Mouse (Mus musculus): ENCODE data around the gene Ccnt1.
A peak's percentile ranks its signal among the peaks of the same experiment; 100 is the strongest.
"Not testable (repeated sequence)": the region's sequence is repeated elsewhere in the genome, so short reads cannot be mapped to it uniquely, and the experiment has no call there.

Gene Ccnt1

DNA sequence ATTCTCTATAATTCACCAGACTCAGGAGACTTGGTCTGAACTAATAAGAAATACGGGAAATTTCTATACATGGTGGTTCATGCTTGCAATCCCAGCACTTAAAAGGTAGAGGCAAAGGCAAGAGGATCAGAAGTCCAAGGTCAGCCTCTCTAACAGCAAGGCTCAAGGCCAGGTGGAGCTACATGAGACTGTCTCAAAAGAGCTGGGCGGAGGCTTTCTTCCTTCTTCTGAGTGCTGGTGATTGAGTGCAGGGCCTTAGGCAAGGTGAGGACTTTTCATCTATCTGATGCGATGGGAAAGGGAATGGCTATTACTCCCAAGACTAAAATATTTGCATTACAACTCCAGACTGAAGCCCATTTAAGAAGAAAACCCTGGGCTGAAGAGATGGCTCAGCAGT, 25.6 kb downstream of the Ccnt1 start:
- no peak for DNase-seq (ENCODE audit: extremely low read depth, low read depth)

- DNase-seq (ENCODE audit: extremely low read depth, low read depth) = no peak
Observed at GRCm38 (mm10) chr15:98543341-98543740, 27.4 kb downstream of the Ccnt1 start.

- no peak for DNase-seq (ENCODE audit: extremely low read depth, low read depth)
Observed at GRCm38 (mm10) chr15:98541064-98541463, 29.7 kb downstream of the Ccnt1 start.

- DNase-seq (ENCODE audit: extremely low read depth, low read depth) = no peak
Observed at GRCm38 (mm10) chr15:98537923-98538322, 32.8 kb downstream of the Ccnt1 start.

DNA sequence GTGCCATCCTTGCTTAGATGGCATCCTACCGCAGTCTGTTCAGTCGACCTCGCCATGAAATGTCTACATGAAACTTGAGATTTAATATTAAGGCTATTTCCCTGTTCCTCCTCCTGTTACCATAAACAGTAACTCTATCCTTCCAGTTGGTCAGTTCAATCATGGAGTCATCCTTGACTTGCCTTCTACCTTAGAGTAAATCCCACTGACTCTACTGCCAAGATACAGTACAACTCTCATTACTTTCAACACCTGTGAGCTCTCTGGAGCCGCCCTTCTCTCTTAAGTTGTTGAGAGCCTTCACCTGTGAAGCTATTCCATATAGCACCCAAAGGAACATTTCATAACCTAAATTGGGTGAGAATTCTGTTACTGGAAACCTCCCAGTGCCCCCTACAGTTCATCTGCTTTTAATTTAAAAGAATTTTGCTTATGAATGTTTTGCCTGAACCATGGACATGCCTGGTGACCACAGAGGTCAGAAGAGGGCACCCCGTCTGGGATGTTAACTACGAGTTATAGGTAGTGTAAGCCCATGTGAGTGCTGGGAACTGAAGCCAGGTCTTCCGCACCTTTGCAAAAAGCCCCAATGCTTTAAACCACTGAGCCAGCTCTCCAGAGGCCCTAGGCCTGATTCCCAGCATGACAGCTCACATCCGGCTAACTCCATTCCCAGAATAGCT, 33.8 kb downstream of the Ccnt1 start:
- no peak for DNase-seq (ENCODE audit: extremely low read depth, low read depth)

- no peak for DNase-seq (ENCODE audit: extremely low read depth, low read depth)
Observed at GRCm38 (mm10) chr15:98535921-98536320, 34.8 kb downstream of the Ccnt1 start.

DNA sequence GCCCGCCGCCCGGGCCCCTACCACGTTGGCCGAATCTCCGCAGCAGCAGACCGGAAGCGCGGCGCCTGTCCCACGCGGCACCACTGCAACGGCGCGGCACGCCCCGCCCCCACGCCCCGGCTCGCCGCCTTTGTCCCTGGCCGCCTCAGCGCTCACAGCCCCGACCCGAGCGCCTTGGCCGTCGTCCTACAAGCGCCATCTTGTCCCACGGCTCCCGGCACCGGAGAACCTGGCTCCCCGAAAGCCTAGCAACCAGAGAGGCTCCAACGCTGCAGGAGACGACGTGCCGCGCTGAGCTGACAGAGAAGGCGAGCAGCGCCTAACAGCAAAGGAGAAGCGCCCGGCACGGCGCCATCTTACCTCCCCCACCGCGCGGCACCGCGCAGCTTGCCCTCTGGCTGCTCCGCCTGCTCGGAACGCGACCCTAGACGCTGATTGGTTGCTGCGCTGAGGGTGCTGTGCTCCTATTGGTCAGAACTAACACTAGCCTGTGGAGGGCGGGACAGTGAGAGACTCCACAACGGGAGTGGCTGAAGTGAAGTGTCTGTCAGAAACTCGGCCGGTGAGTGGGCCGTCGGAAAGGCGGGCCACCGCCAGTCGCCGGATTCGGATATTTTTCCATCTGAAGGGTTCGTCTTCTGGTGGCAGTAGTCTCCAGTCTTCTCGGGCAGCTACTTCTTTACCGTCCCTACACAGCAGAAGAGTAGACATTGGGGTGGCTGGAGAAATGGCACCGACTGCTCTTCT, 36.7 kb downstream of the Ccnt1 start, which contains the start of gene Kansl2:
Gene Kansl2 (minus strand): TSS at position 384 of the 747 bp plus-strand sequence.
- DNase-seq (ENCODE audit: extremely low read depth, low read depth) = peak; percentile 99

- DNase-seq (ENCODE audit: extremely low read depth, low read depth) = peak; percentile 29
Observed at GRCm38 (mm10) chr15:98533035-98533531, 37.6 kb downstream of the Ccnt1 start.

DNA sequence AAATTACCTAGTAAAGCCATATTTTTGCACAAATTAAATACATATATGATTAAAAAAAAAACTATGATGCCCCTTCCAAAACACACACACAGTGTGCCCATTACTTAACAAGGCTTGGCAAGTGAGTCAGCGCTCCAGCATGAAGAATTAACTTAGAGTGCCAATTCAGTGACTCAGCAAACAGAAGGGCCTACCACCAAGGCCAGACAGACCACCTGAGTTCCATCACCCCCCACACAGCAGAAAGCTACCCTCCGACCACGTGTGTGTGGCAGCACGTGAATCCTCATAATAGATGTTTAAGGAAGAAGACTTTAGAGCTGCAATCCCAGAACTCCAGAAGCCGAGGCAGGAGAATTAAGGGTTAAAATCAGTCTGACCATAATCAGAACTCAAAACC, 38.4 kb downstream of the Ccnt1 start:
- peak; percentile 59 for DNase-seq (ENCODE audit: extremely low read depth, low read depth)

DNA sequence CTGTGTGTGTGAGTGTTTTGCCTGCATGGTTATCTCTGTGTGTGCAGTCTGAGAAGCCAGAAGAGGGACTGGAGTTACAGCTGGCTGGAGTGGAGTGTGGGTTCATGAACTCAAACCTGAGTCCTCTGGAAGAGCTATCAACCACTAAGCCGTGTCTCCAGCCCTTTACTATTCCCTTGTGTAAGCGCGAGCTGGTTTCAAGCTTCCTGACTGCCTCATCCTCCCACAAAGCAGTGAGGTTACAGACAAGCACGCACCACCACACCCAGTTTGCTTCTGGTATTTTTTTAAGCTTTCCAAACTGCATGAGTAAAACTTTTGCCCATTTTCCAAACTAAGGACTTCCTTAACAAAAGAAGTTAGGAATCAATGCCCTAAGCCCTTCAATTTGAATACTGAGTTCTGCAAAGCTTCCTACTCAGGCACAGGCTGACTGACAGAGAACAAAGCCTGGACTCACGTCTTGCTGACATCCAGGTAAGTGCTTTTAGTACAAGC, 42.6 kb downstream of the Ccnt1 start:
- no peak for DNase-seq (ENCODE audit: extremely low read depth, low read depth)

DNA sequence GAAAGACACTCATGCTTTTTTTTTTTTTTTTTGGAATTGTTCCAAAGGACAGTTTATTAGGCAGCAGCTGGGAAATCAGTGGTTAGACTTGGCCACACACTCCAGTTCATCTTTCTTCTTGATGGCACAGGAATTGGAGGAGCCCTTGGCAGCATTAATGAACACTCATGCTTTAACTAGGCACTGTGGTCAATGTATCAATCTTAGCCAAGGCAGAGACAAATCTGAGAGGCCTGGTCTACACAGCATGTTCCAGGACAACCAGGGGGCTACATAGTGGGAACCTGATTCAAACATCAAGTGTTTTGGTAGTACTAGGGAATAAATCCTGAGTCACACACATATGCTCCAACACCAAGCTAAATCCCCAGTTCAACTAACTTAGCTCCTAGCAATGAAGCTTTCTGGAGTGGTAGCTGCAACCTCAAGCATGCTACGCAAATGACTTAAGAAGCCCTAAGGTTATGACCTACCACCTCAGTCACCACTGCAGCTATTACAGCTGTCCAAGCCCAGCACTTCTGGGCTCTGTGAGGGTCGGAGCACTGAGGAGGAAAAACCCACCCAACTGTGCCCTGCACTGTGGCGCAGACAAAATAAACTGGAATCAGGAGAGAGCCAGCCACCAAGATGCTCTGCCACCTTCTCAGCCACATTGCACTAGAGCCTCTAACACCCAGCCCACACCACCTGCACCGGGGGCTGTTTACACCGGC, 43.5 kb downstream of the Ccnt1 start:
- DNase-seq (ENCODE audit: extremely low read depth, low read depth) = no peak

DNA sequence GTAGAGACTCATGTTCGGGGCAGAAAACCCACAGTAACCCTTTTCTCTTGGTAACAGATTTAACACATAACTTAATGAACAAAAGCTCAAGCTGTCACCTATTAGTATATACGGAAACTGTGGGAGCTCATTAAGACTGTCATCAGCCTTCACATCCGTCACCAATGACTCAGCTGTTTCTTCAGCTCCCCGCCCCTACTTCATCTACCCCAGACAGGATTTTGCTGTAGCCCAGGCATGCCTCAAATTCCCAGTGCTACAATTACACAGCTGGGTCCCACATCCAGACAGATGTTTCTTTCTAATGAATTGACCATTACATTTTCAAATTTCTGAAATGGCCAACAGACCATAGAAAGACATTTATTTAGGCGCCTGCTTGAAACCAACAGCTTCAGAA, 44.7 kb downstream of the Ccnt1 start:
- DNase-seq (ENCODE audit: extremely low read depth, low read depth) = no peak

- DNase-seq (ENCODE audit: extremely low read depth, low read depth) = no peak
Observed at GRCm38 (mm10) chr15:98521245-98521644, 49.5 kb downstream of the Ccnt1 start.

DNA sequence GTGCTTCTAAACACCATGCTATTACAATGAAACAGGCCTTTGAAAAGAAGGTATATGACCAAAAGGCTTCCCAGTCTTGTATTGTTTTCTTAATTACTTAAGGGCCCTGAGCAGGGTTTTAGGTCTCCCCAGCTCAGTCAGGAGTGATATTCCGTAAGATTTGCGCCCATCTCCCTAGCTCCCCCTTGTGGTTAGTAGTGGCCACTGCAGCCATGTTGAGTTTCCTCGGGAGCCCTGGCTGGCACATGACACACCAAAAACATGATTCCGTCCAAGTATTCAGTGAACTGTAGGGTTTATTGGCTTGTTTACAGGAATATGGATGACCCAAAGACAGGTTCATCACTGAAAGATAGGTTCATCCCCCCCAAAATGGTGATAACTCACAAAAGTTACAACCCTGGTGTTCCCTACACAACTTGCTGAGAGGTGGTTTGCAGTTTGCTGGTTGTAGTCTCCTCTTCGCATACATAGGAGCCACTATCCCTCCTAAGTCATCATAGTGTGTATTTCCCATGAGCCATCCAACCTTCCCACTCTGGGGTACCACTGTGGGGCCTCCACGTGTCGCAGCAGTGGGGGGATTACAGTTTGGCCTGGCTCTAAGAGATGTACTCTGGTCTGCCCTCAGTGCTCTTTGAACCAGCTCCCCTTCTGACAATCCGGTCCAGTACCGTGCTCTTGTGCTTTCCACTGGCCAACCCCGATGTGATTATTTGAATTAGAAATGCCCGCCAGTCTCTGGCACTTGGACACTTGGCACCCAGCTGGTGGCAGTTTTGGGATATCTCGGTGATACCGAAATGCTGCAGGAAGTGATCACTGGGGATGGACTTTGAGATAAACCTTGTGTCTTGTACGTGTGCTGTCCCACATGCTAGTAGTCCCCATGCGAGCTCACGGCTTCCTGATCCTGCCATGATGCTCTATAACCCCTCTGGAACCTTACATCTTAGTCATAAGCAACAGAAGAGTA, 53.1 kb downstream of the Ccnt1 start:
- DNase-seq (ENCODE audit: extremely low read depth, low read depth) = no peak

- not testable (repeated sequence) for DNase-seq (ENCODE audit: extremely low read depth, low read depth)
Observed at GRCm38 (mm10) chr15:98514845-98515244, 55.9 kb downstream of the Ccnt1 start.

DNA sequence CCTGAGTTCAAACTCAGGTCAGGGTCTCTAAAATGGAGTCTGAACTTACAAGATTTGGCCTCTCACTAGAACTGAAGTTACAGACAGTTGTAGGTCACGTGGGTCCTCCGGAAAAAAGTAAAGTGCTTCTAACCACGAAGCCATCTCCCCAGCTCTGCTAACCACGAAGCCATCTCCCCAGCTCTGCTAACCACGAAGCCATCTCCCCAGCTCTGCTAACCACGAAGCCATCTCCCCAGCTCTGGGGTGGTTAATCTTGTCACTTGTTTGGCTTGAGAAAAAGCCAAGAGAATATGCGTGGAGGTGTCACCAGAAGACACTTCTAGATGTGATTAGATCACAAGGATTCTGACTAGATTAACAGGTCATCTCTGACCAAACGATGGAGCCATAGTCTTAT, 56.6 kb downstream of the Ccnt1 start:
- DNase-seq (ENCODE audit: extremely low read depth, low read depth) = no peak

DNA sequence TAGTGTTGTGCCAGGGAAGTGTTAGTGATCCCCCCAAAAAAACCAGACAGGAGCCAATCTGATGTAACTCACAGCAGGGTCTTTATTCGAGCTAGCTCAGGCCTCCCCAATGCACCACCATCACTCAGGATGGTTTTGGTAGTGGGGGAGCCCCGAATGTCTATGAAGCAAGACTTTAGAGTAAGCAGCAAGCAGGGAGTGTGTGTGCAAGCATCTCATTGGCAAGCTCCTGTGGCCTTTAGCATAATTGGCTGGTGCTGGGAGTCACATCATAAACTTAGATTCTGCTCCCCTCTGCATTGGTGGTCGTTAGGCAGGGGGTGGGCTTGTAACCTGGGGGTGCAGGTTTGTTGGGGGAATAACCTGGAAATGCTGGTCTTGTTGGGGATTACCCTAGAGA, 57.0 kb downstream of the Ccnt1 start:
- DNase-seq (ENCODE audit: extremely low read depth, low read depth) = not testable (repeated sequence)

DNA sequence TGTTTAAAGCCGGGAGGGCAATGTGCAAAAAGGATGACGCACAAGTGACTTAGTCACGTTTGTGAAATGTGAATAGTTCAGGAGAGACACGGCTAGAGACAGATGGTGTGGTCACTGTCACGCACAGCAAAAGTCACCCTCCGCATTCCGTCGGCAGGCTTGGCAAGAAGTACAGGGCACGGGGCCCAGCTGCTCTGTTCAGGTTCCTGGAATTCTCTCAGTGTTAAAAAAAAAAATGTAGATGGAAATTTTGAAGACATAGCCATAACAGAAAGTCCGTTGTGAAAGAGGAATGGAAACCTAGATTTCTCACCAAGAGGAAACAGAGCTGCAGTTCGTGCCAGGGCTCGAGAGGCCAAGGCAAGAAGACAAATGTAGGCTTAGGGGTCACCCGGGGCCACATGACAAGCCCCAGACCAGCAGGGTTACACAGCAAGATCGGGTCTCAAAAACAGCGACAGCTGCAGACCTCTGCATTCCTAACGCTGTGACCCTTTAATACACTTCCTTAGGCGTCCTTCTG, 57.9 kb downstream of the Ccnt1 start:
- no peak for DNase-seq (ENCODE audit: extremely low read depth, low read depth)

- DNase-seq (ENCODE audit: extremely low read depth, low read depth) = no peak
Observed at GRCm38 (mm10) chr15:98512232-98512631, 58.5 kb downstream of the Ccnt1 start.

DNA sequence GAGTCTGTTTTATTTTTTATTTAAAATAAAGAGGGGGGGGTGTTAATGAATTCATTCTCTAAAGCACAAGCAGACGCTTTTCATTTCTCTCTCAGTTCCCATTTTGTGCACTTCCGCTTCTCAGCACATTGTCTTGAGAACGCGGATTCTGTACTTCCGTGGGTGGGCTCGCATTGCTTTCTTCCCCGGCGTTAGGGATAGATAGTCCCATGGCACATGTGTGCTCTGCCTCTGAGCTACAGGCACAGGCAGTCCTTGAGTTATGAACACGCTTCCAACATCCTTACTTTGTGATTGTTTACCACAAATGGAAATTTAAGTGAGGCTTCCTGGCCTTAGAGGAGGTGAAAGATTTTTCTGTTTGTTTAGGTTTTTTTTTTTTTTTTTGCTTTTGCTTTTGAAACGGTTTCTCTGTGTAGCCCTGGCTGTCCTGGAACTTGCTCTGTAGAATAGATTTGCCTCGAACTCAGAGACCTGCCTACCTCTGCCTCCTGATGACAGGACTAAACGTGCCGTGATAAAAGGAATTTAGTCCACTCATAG, 59.3 kb downstream of the Ccnt1 start:
- peak; percentile 92 for DNase-seq (ENCODE audit: extremely low read depth, low read depth)

Measured in MEL-GATA-1-ER (cell line).